Mouse (Mus musculus): ENCODE results near the gene Wdr6. TPM values are rescaled to one million over a fixed set of nuclear protein-coding genes. Genes with fewer than 3 reads are reported as not detected.
A peak's percentile ranks its signal among the peaks of the same experiment; 100 is the strongest.

Wdr6 gene
- total RNA-seq, 2 experiments from 2014 or later, result 96.3 to 126 TPM

DNA sequence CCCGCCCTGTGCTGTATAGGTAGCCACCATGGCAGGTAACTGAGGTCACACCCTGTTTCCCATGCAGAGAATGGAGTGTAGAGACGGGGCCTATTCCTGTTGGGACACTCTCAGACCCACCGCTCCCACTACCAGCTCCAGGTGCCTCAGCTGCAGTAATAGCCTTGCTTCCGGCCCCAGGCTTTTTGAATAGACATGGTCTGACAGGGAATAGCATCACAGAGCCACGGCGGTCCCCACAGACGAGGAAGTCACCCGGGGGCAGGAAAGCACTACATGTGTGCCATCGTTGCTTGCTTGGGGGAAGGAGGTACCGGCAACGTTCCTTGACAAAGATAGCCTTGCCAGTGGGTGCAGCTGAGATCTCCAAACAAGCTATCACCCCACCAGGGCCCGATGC is 3.6 kb downstream of the Wdr6 start:
- no peak for DNase-seq (ENCODE audit: low spot score in 2 of 2)

GRCm38 (mm10) chr9:108573774-108574690 is 4.5 kb downstream of the Wdr6 start:
- no peak for DNase-seq (ENCODE audit: low spot score in 2 of 2)

GRCm38 (mm10) chr9:108572321-108572720 is 6.2 kb downstream of the Wdr6 start:
- DNase-seq (ENCODE audit: low spot score in 2 of 2), result no peak

DNA sequence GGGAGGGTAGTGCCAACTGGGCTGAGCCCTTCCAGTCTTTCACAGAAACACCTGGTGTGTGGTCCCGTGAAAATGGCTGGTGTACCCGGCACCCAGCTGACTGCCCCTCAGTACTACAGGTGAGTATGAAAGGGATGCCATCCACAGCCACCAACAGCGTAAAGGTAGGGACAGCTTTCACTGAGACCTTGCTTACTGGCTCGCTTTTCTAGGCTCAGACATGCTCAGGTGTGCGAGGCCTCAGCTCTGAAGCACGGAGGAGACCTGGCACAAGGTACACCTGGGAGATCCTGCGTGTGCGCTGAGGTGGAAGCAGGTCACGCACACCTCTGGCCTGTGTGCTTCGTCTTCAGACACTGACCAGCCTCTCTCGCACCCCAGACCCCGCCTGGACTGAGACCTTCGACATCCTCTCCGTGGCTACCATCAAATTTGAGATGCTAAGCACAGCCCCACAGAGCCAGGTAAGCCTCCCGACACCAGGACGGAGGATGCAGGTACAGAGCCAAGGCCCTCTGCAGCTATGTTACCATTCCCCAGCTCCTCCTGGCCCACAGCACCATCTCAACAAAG is 7.1 kb downstream of the Wdr6 start:
- DNase-seq (ENCODE audit: low spot score in 2 of 2), result no peak

GRCm38 (mm10) chr9:108570207-108570896 is 8.2 kb downstream of the Wdr6 start:
- DNase-seq (ENCODE audit: low spot score in 2 of 2), result peak; percentile 74 to 75

DNA sequence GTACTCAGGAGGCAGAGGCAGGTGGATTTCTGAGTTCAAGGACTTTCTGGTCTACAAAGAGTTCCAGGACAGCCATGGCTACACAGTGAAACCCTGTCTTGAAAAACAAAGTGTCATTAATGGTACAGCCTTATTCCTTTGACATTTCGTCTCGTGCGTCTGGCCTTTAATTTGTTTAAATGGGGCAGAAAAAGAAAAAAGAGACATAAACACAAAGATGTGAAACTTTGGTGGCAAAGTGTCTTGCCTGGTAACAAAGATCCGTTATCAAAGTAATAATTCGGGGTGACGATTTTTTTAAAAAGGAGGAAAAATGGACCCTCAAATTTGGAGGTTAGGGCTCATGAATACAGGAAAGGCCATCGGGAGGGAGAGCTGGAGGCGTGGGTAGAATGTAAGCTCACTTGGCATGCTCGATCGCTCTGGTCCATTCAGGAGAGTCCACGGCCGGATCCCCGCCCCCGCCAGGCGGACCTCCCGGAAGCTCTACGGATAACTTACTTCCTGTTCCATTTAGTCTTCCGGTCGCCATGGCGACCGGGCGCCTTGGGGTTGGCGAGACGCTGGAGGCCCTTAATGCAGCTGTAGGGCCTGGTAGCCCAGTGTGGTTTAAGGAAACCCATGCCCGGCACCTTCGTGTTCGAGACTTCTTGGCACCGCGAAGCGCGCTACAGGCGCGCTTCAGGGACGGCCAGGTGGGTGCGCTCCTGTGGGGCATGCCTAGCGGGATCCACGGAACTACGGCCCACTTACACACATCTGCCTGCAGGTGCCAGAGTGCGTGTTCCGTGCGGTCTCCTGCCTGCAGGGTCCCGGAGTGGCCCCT is 8.9 kb downstream of the Wdr6 start, which contains the start of gene Dalrd3:
Gene Dalrd3, plus strand, starts transcription at position 506 of the 826 bp plus-strand sequence.
- DNase-seq (ENCODE audit: low spot score in 2 of 2), result peak; percentile 84 to 92

- no peak for DNase-seq (ENCODE audit: low spot score in 2 of 2)
Measured at GRCm38 (mm10) chr9:108568511-108568921, 10.0 kb downstream of the Wdr6 start.

GRCm38 (mm10) chr9:108567931-108568419 is 10.6 kb downstream of the Wdr6 start:
- no peak for DNase-seq (ENCODE audit: low spot score in 2 of 2)

DNA sequence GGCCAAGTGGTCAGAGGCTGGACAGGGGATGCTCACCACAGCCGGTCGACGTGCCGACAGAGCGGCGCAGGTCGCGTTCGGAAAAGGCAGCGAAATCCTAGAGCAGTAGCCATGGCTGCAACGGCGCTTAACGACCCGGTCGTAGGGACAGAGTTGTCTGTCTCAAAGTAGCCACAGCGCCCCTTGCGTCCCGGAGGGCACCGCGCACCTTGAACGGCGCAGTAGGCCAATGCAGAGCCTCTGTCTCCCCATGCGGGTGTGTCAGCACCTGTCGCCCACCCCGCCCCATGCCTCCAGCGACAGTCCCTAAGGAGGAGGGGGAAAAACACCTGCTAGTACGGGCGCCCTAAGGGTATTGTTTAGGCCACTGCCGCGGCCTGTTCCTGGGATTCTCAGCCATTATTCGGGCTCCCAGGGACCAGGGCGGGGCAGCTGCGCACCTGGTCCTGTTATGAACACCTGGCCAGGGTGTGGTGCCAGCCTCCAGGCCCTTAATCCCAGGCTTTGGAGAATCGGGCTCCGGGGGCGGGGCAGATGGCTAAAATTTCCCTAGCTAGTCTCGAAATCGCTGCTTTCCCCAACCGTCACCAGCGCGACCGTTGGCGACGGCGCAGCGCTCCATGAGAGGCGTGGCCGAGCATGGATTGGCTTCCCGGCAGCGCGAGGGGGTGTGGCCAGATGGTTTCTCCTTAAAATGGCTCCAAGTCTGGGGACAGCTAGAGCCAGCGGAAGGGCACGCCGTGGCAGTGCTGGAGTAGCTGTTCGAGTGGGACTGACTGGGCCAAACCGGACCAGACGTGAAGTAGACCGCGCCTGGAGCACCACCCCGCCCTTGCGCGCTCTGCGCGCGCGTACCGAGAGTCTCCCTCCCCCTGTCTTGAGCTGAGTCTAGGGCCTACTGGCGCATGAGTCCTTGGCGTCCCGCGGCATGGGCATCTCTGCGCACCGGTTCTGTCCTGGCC is 11.4 kb downstream of the Wdr6 start, which contains the start of gene Ndufaf3:
Gene Ndufaf3, minus strand, starts transcription at position 620 of the 962 bp plus-strand sequence.
- DNase-seq (ENCODE audit: low spot score in 2 of 2), result peak; percentile 95 to 97

GRCm38 (mm10) chr9:108565881-108566814 is 12.4 kb downstream of the Wdr6 start:
- no peak for DNase-seq (ENCODE audit: low spot score in 2 of 2)

- DNase-seq (ENCODE audit: low spot score in 2 of 2), result no peak
Measured at GRCm38 (mm10) chr9:108564131-108564530, 14.4 kb downstream of the Wdr6 start.

DNA sequence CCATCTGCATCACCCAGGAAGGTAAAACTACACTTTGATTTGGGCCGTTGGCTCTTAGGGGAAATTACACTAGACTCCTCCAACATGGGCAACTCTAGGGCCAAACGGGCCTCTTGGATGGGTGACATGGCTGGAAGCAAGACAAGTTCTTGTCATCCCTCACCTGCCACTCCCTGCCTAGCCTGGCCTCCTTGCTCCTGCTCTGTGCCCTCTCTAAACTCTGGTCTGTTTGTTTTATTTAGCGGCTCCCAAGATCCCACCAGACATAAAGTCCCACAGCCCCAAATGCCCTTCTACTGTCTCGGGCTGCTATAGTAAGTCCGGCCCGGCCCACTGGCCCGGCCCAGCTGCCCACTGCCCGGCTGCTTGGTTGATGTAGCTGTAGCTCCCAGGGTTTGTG is 14.9 kb downstream of the Wdr6 start:
- no peak for DNase-seq (ENCODE audit: low spot score in 2 of 2)

- peak; percentile 89 to 92 for DNase-seq (ENCODE audit: low spot score in 2 of 2)
Measured at GRCm38 (mm10) chr9:108560227-108560841, 18.2 kb downstream of the Wdr6 start, which contains the start of gene Impdh2. Gene Impdh2 (plus strand): TSS chr9:108560286.

DNA sequence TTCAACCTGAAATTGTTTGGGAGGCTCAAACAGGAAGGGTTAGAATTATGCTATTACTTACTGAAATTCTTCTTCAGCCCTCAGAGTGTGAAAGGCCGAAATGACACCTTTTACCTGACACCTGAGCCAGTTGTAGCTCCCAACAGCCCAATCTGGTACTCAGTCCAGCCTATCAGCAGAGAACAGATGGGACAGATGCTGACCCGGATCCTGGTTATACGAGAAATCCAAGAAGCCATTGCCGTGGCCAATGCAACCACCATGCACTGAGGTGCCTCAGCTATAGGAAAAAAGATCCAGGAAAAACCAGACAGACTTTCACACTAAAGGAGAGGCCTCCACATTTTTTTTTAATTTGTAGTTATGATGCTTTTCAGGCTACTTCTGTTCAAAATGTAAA is 19.4 kb downstream of the Wdr6 start:
- DNase-seq (ENCODE audit: low spot score in 2 of 2), result no peak

DNA sequence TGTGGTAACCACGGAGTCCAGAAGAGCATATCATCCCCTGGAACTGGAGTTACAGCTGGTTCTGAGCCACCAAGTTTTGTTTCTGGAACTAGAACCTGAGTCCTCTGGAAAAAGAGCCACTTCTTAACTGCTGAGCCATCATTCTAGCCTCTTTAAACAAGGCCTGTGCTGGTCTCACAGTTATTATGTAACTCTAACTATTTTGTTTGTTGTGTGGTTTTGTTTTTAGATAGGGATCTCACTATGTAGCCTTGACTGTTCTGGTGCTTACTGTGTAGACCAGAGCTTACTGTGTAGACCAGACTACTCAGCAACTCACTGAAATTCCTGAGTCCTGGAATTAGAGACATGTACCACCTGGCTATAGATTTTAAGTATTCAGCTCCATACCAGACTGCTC is 31.7 kb downstream of the Wdr6 start:
- DNase-seq (ENCODE audit: low spot score in 2 of 2), result no peak

GRCm38 (mm10) chr9:108545986-108546385 is 32.6 kb downstream of the Wdr6 start:
- no peak for DNase-seq (ENCODE audit: low spot score in 2 of 2)

GRCm38 (mm10) chr9:108540846-108541245 is 37.7 kb downstream of the Wdr6 start:
- no peak for DNase-seq (ENCODE audit: low spot score in 2 of 2)

GRCm38 (mm10) chr9:108531496-108531895 is 47.0 kb downstream of the Wdr6 start:
- DNase-seq (ENCODE audit: low spot score in 2 of 2), result no peak
